Mouse (Mus musculus) left cerebral cortex, postnatal 14 days (tissue): ENCODE measurements around the gene Mypop. TPM values are rescaled to one million over a fixed set of nuclear protein-coding genes. Genes with fewer than 3 reads are reported as not detected.

Source experiments
- DNase-seq, 2 experiments: peaks; one replicate each; pipeline ENCODE4 v3.0.0; 2021 to 2022; ENCODE audit warnings: low spot score in 2 of 2, mixed read lengths in 1 of 2
- intact Hi-C: fragments of 180-260 bp; cut with DNase I; formaldehyde crosslinking; loops from one replicate; pipeline ENCODE4 v1.15.1; 2025
- long read RNA-seq, 2 experiments: library from polyadenylated mRNA; stranded (forward); transcript quantifications; one replicate each; pipeline ENCODE4 v2.0.0; 2021
- total RNA-seq, 2 experiments: library from RNA; stranded (reverse); gene quantifications; 2 replicates each; pipeline ENCODE4 v1.2.3; 2021

The Mypop gene
- 10 to 100 TPM; 39.9 to 42.2 TPM for total RNA-seq
- long read RNA-seq, experiment 1, transcript Mypop-201 (3 exons, 2,173 nt), result major isoform, 20 of 33 reads
- long read RNA-seq, experiment 1, partial matches to known transcripts, result 10 of 33 reads
- long read RNA-seq, experiment 1, other reads (novel, unspliced or antisense), result 1 of 33 reads
- long read RNA-seq, experiment 2, transcript Mypop-201 (3 exons, 2,173 nt), result major isoform, 7 of 25 reads
- long read RNA-seq, experiment 2, partial matches to known transcripts, result 15 of 25 reads
- long read RNA-seq, experiment 2, other reads (novel, unspliced or antisense), result 1 of 25 reads

- peak; percentile 100 for DNase-seq
- intact Hi-C loops, result loop anchor here (5.0 to 10.0 kb wide), 2 partner anchors 66 to 93 kb away; partner anchors contain the start of gene Nova2
These were observed at the start of gene Mypop for GRCm38 (mm10) chr7:18990601-18991295. Mypop (plus strand) TSS chr7:18991245.

GRCm38 (mm10) chr7:18942376-18942775 lies 48.7 kb upstream of the Mypop start:
- DNase-seq, result peak; percentile 50 to 66

GRCm38 (mm10) chr7:18942815-18943214 lies 48.2 kb upstream of the Mypop start:
- intact Hi-C loops, result no loop called here

More at GRCm38 (mm10) chr7:18942376-18942775, 48.7 kb upstream of the Mypop start:
- intact Hi-C loops, result no loop called here

GRCm38 (mm10) chr7:18948151-18948550 lies 42.9 kb upstream of the Mypop start:
- intact Hi-C loops, result no loop called here
- DNase-seq, result no peak

More at GRCm38 (mm10) chr7:18942815-18943214, 48.2 kb upstream of the Mypop start:
- DNase-seq, result no peak

- DNase-seq, result peak; percentile 61 to 82
- intact Hi-C loops, result no loop called here
These were observed 41.1 kb upstream of the Mypop start for GRCm38 (mm10) chr7:18949781-18950522.

GRCm38 (mm10) chr7:18950523-18951315 lies 40.3 kb upstream of the Mypop start:
- intact Hi-C loops, result no loop called here

GRCm38 (mm10) chr7:18951397-18951796 lies 39.6 kb upstream of the Mypop start:
- intact Hi-C loops, result no loop called here

More at GRCm38 (mm10) chr7:18950523-18951315, 40.3 kb upstream of the Mypop start:
- DNase-seq, result peak in 1 of 2 experiments; percentile 65

GRCm38 (mm10) chr7:18957569-18958383 lies 33.3 kb upstream of the Mypop start:
- DNase-seq, result peak in 1 of 2 experiments; percentile 64
- intact Hi-C loops, result loop anchor here (5.0 kb wide), 1 partner anchor 60 kb away; no protein-coding TSS in a partner anchor

More at GRCm38 (mm10) chr7:18951397-18951796, 39.6 kb upstream of the Mypop start:
- no peak for DNase-seq

- intact Hi-C loops, result loop anchor here (5.0 kb wide), 1 partner anchor 61 kb away; no protein-coding TSS in a partner anchor
- no peak for DNase-seq
These were observed 32.7 kb upstream of the Mypop start for GRCm38 (mm10) chr7:18958384-18958766.

- intact Hi-C loops, result loop anchor here (5.0 kb wide), 1 partner anchor 62 kb away; no protein-coding TSS in a partner anchor
- no peak for DNase-seq
These were observed 31.6 kb upstream of the Mypop start for GRCm38 (mm10) chr7:18959446-18959845.

GRCm38 (mm10) chr7:18962171-18962792 lies 28.8 kb upstream of the Mypop start:
- DNase-seq, result no peak
- intact Hi-C loops, result no loop called here

GRCm38 (mm10) chr7:18962795-18963194 lies 28.2 kb upstream of the Mypop start:
- no peak for DNase-seq
- intact Hi-C loops, result no loop called here

GRCm38 (mm10) chr7:18963294-18963843 lies 27.7 kb upstream of the Mypop start:
- intact Hi-C loops, result no loop called here
- no peak for DNase-seq

- no peak for DNase-seq
- intact Hi-C loops, result no loop called here
These were observed 25.7 kb upstream of the Mypop start for GRCm38 (mm10) chr7:18965312-18965711.

GRCm38 (mm10) chr7:18967603-18968002 lies 23.4 kb upstream of the Mypop start:
- DNase-seq, result no peak
- intact Hi-C loops, result no loop called here

- intact Hi-C loops, result no loop called here
- DNase-seq, result no peak
These were observed 20.1 kb upstream of the Mypop start for GRCm38 (mm10) chr7:18970956-18971355.

GRCm38 (mm10) chr7:18978381-18978780 lies 12.7 kb upstream of the Mypop start:
- DNase-seq, result peak in 1 of 2 experiments; percentile 76
- intact Hi-C loops, result no loop called here
